Mouse (Mus musculus) liver, embryonic 14.5 days (tissue): ENCODE measurements around the gene Ptges3l. TPM values are rescaled to one million over a fixed set of nuclear protein-coding genes. Genes with fewer than 3 reads are reported as not detected.
"Not testable (repeated sequence)": the region's sequence is repeated elsewhere in the genome, so short reads cannot be mapped to it uniquely, and the experiment has no call there.

Experiments used
- ATAC-seq: fragments of 200-750 bp; cut with Nextera tagmentation; 2 replicates; pipeline ENCODE4 v1.8.0; 2017; ENCODE audit warnings: moderate number of reproducible peaks, mild to moderate bottlenecking, moderate library complexity; ENCODE audit not compliant: insufficient read depth
- DNase-seq, 3 experiments: peaks; one replicate each; pipeline ENCODE4 v3.0.0-alpha.2; 2012 to 2013; ENCODE audit warnings: low read depth in 3 of 3, low spot score in 3 of 3
- H3K27ac ChIP-seq: fragments of 300-500 bp; sonication (generic); 2 replicates; pipeline ENCODE4 v1.5.1; 2014; ENCODE audit warnings: moderate library complexity, mild to moderate bottlenecking, control low read depth, inconsistent platforms
- H3K27me3 ChIP-seq: fragments of 300-500 bp; sonication (generic); 2 replicates; pipeline ENCODE4 v1.6.1; 2014; ENCODE audit warnings: mild to moderate bottlenecking, low read length, moderate library complexity; ENCODE audit not compliant: control insufficient read depth, insufficient read depth
- H3K36me3 ChIP-seq: fragments of 300-500 bp; sonication (generic); replicated peaks from 2 replicates; pipeline ENCODE4 v1.6.1; 2014; ENCODE audit warnings: low read depth; ENCODE audit not compliant: control insufficient read depth, insufficient read depth
- H3K4me1 ChIP-seq, 2 experiments: fragments of 200-500 bp in 1 of 2; fragments of 300-500 bp in 1 of 2; sonication (generic) in 1 of 2; replicated peaks; 2 replicates each; pipeline ENCODE4 v1.6.1; 2012 to 2014; ENCODE audit warnings: antibody characterized with exemption in 1 of 2, inconsistent platforms in 1 of 2, low read length in 1 of 2; ENCODE audit not compliant: control insufficient read depth in 2 of 2, insufficient read depth in 2 of 2
- H3K4me2 ChIP-seq: fragments of 300-500 bp; sonication (generic); 2 replicates; pipeline ENCODE4 v1.6.1; 2014; ENCODE audit warnings: low read depth, mild to moderate bottlenecking, control low read depth, moderate library complexity
- H3K4me3 ChIP-seq, 2 experiments: fragments of 200-500 bp in 1 of 2; fragments of 300-500 bp in 1 of 2; sonication (generic) in 1 of 2; 2 replicates each; pipeline ENCODE4 v1.5.1; 2012 to 2014; ENCODE audit warnings: low read depth in 2 of 2, low read length in 2 of 2, mild to moderate bottlenecking in 2 of 2, control low read depth in 1 of 2, inconsistent platforms in 1 of 2, moderate library complexity in 1 of 2; ENCODE audit not compliant: insufficient read depth in 1 of 2
- H3K9ac ChIP-seq: fragments of 300-500 bp; sonication (generic); replicated peaks from 2 replicates; pipeline ENCODE4 v1.6.1; 2014; ENCODE audit warnings: mild to moderate bottlenecking, control low read depth, moderate library complexity
- H3K9me3 ChIP-seq: fragments of 300-500 bp; sonication (generic); 2 replicates; pipeline ENCODE4 v1.6.1; 2016; ENCODE audit warnings: low read length, mixed read lengths; ENCODE audit not compliant: control insufficient read depth
- CTCF ChIP-seq: IDR thresholded peaks from 2 replicates; pipeline ENCODE4 v1.5.1; 2016; ENCODE audit warnings: antibody characterized with exemption, low read depth, control low read depth
- EP300 ChIP-seq: IDR thresholded peaks from 2 replicates; pipeline ENCODE4 v1.6.1; 2016; ENCODE audit warnings: antibody characterized with exemption, low read depth
- WGBS: fragments of 180-500 bp; shearing (Covaris S2); extraction: QIAGEN DNeasy Blood & Tissue Kit; methylation state at CpG from one replicate; pipeline ENCODE4 v1.1.7; 2014; ENCODE audit not compliant: insufficient replicate concordance; 5-methylcytosine and 5-hydroxymethylcytosine counted together
- polyA plus RNA-seq, 2 experiments: library from polyadenylated mRNA; depleted of rRNA in 1 of 2; stranded (reverse) in 1 of 2; unstranded in 1 of 2; fragments of >200 nt; fragmentation: Nextera tagmentation in 1 of 2; extraction: Ambion mirVana in 1 of 2; gene quantifications; 2 replicates each; pipeline versions ENCODE4 v1.2.1 to v1.2.3; 2012 to 2014

Gene Ptges3l
- polyA plus RNA-seq, 2 experiments: 0.74 to 0.86 TPM

- Histone ChIP-seq H3K4me3 (no peak overlapping the region), H3K9me3 (no peaks in the 10 kb centered on the region), H3K9ac (no peak overlapping the region), H3K27me3 (no peaks in the 10 kb centered on the region), H3K36me3 (peaks cover 4% of the 10 kb centered on the region), H3K4me1 (peaks cover 0 to 12% of the 10 kb centered on the region in 2 experiments; a peak in 2 of 4 replicates), H3K4me2 (no peak overlapping the region), H3K27ac (no peak overlapping the region)
- WGBS: 70% methylated on average over 7 of the region's 7 CpGs
- DNase-seq (no peak), ATAC-seq (no peak)
- no peak for TF ChIP-seq CTCF
- no peak for TF ChIP-seq EP300
Measured at GRCm38 (mm10) chr11:101455627-101456026, 30.5 kb upstream of the Ptges3l start.

- H3K27ac ChIP-seq: no peak overlapping the region
- H3K9me3 ChIP-seq: no peaks in the 10 kb centered on the region
- no peaks in the 10 kb centered on the region; the same call in none of the 2 replicates for H3K36me3 ChIP-seq
- H3K4me2 ChIP-seq: no peak overlapping the region
- WGBS: 77% methylated on average over 6 of the region's 6 CpGs
- H3K4me1 ChIP-seq: peaks cover 0 to 12% of the 10 kb centered on the region in 2 experiments; a peak in 2 of 4 replicates
- H3K27me3 ChIP-seq: no peaks in the 10 kb centered on the region
- TF ChIP-seq EP300: no peak
- TF ChIP-seq CTCF: no peak
- no peak overlapping the region for H3K4me3 ChIP-seq
- ATAC-seq (no peak), DNase-seq (no peak)
- no peak overlapping the region for H3K9ac ChIP-seq
Measured at GRCm38 (mm10) chr11:101454702-101455101, 29.6 kb upstream of the Ptges3l start.

- H3K36me3 ChIP-seq: no peaks in the 10 kb centered on the region; the same call in none of the 2 replicates
- H3K27ac ChIP-seq: no peak overlapping the region
- ATAC-seq (no peak), DNase-seq (no peak)
- no peak overlapping the region for H3K4me3 ChIP-seq
- no peaks in the 10 kb centered on the region for H3K9me3 ChIP-seq
- H3K4me1 ChIP-seq: peaks cover 13 to 22% of the 10 kb centered on the region in 2 experiments
- H3K4me2 ChIP-seq: no peak overlapping the region
- no peak for TF ChIP-seq EP300
- no peak for TF ChIP-seq CTCF
- no peak overlapping the region for H3K9ac ChIP-seq
- WGBS: 49% methylated on average over 10 of the region's 10 CpGs
- H3K27me3 ChIP-seq: no peaks in the 10 kb centered on the region
Measured at GRCm38 (mm10) chr11:101452093-101452774, 27.1 kb upstream of the Ptges3l start.

GRCm38 (mm10) chr11:101451536-101451935 is 26.4 kb upstream of the Ptges3l start:
- H3K4me2 ChIP-seq: no peak overlapping the region
- H3K4me1 ChIP-seq: peaks cover 13 to 22% of the 10 kb centered on the region in 2 experiments
- no peak overlapping the region for H3K4me3 ChIP-seq
- no peaks in the 10 kb centered on the region for H3K9me3 ChIP-seq
- ATAC-seq (no peak), DNase-seq (no peak)
- H3K27me3 ChIP-seq: no peaks in the 10 kb centered on the region
- 86% methylated on average over 10 of the region's 10 CpGs for WGBS
- H3K27ac ChIP-seq: no peak overlapping the region
- TF ChIP-seq CTCF (no peak), EP300 (no peak)
- H3K36me3 ChIP-seq: no peaks in the 10 kb centered on the region; the same call in 1 of the 2 replicates
- H3K9ac ChIP-seq: no peak overlapping the region

- TF ChIP-seq EP300 (no peak), CTCF (peak; percentile 68)
- H3K36me3 ChIP-seq: peaks cover 4% of the 10 kb centered on the region; the same call in 1 of the 2 replicates
- ATAC-seq: no peak
- no peak overlapping the region for H3K4me2 ChIP-seq
- H3K27me3 ChIP-seq: no peaks in the 10 kb centered on the region
- DNase-seq: no peak
- WGBS: 84% methylated on average over 3 of the region's 3 CpGs
- H3K4me1 ChIP-seq: peaks cover 13 to 22% of the 10 kb centered on the region in 2 experiments
- H3K4me3 ChIP-seq: no peak overlapping the region
- H3K9me3 ChIP-seq: no peaks in the 10 kb centered on the region
- H3K9ac ChIP-seq: no peak overlapping the region
- no peak overlapping the region for H3K27ac ChIP-seq
Measured at GRCm38 (mm10) chr11:101450394-101450793, 25.3 kb upstream of the Ptges3l start.

GRCm38 (mm10) chr11:101449596-101449995 is 24.5 kb upstream of the Ptges3l start:
- ATAC-seq, H3K9me3 ChIP-seq, DNase-seq, H3K27me3 ChIP-seq: not testable (repeated sequence)
- Histone ChIP-seq H3K4me2 (peak overlapping the region; percentile 78), H3K27ac (peak overlapping the region; percentile 95), H3K36me3 (peaks cover 11% of the 10 kb centered on the region), H3K9ac (peak overlapping the region; percentile 90; the same call in 1 of the 2 replicates), H3K4me3 (peak overlapping the region in 1 of 2 experiments; percentile 90; a peak in 1 of 4 replicates), H3K4me1 (peaks cover 13 to 25% of the 10 kb centered on the region in 2 experiments)
- 65% methylated on average over 4 of the region's 4 CpGs for WGBS
